Mouse (Mus musculus) lung, adult 2 months (tissue): ENCODE data around the gene Lrrc74a.

ENCODE experiments used
- CTCF ChIP-seq: fragments of 200-500 bp; IDR thresholded peaks from 2 replicates; pipeline ENCODE4 v1.5.1; 2011; ENCODE audit warnings: mild to moderate bottlenecking, low read length, control low read depth; ENCODE audit not compliant: insufficient read depth
- POLR2A ChIP-seq: fragments of 200-500 bp; IDR thresholded peaks from 2 replicates; pipeline ENCODE4 v1.6.1; 2011; ENCODE audit warnings: low read depth, mild to moderate bottlenecking, control low read depth, low read length, borderline replicate concordance; ENCODE audit errors: extremely low read depth

DNA sequence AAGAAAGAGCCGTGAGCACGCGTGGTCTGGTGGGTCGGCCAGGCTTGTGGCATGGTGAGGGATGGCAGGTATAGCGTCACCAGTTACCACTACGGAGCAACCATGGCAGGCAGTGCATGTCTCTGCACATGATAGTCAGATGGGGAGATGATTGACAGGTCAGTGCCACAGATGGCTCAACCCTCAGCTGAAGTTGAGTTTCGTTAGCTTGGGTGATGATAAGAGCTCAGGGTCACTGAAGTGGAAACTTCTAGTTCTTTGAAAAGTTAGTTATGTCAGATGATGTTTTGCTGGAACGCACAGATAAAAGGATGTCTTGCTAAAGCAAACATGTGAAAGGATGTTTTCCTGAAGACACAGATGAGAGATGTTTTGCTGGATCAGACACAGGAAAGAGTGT, 32.3 kb downstream of the Lrrc74a start:
- no peak for TF ChIP-seq CTCF
- TF ChIP-seq POLR2A = no peak
